Mouse (Mus musculus) limb, embryonic 14.5 days (tissue): ENCODE data around the gene Foxn3. TPM values are rescaled to one million over a fixed set of nuclear protein-coding genes. Genes with fewer than 3 reads are reported as not detected.

Experiments
- ATAC-seq: fragments of 200-750 bp; cut with Nextera tagmentation; 2 replicates; pipeline ENCODE4 v1.8.0; 2017; ENCODE audit warnings: low read depth, moderate number of reproducible peaks, moderate TSS enrichment; ENCODE audit not compliant: low FRiP score
- DNase-seq: peaks from one replicate; pipeline ENCODE4 v3.0.0-alpha.2; 2015; ENCODE audit warnings: low spot score
- H3K27ac ChIP-seq: fragments of 300-500 bp; sonication (generic); replicated peaks from 2 replicates; pipeline ENCODE4 v1.5.1; 2014; ENCODE audit warnings: low read depth, mild to moderate bottlenecking, low read length, moderate library complexity, mixed read lengths
- H3K27me3 ChIP-seq: fragments of 300-500 bp; sonication (generic); 2 replicates; pipeline ENCODE4 v1.6.1; 2014; ENCODE audit warnings: low read length, mixed read lengths; ENCODE audit not compliant: control insufficient read depth, insufficient read depth
- H3K36me3 ChIP-seq: fragments of 300-500 bp; sonication (generic); 2 replicates; pipeline ENCODE4 v1.6.1; 2014; ENCODE audit warnings: mild to moderate bottlenecking, low read length, moderate library complexity, mixed read lengths; ENCODE audit not compliant: control insufficient read depth, insufficient read depth
- H3K4me1 ChIP-seq: fragments of 300-500 bp; sonication (generic); 2 replicates; pipeline ENCODE4 v1.6.1; 2014; ENCODE audit warnings: antibody characterized with exemption, low read length, mixed read lengths; ENCODE audit not compliant: control insufficient read depth, insufficient read depth
- H3K4me2 ChIP-seq: fragments of 300-500 bp; sonication (generic); replicated peaks from 2 replicates; pipeline ENCODE4 v1.6.1; 2014; ENCODE audit warnings: low read depth, mild to moderate bottlenecking, low read length, moderate library complexity; ENCODE audit not compliant: severe bottlenecking
- H3K4me3 ChIP-seq: fragments of 300-500 bp; sonication (generic); replicated peaks from 2 replicates; pipeline ENCODE4 v1.5.1; 2014; ENCODE audit warnings: low read length
- H3K9ac ChIP-seq: fragments of 300-500 bp; sonication (generic); 2 replicates; pipeline ENCODE4 v1.6.1; 2014; ENCODE audit warnings: mild to moderate bottlenecking, low read depth, low read length, moderate library complexity; ENCODE audit not compliant: severe bottlenecking
- H3K9me3 ChIP-seq: fragments of 300-500 bp; sonication (generic); 2 replicates; pipeline ENCODE4 v1.6.1; 2016; ENCODE audit warnings: low read length; ENCODE audit not compliant: control insufficient read depth
- POLR2A ChIP-seq: fragments of 200-500 bp; IDR thresholded peaks from 2 replicates; pipeline ENCODE4 v1.8.0; 2012; ENCODE audit warnings: inconsistent platforms, mild to moderate bottlenecking, moderate library complexity, borderline replicate concordance; ENCODE audit not compliant: insufficient read depth, insufficient read length; ENCODE audit errors: extremely low read depth
- WGBS: fragments of 180-500 bp; shearing (Covaris S2); extraction: QIAGEN DNeasy Blood & Tissue Kit; methylation state at CpG from one replicate; pipeline ENCODE4 v1.1.7; 2014; 5-methylcytosine and 5-hydroxymethylcytosine counted together
- polyA plus RNA-seq, 2 experiments: library from polyadenylated mRNA; depleted of rRNA in 1 of 2; stranded (reverse) in 1 of 2; unstranded in 1 of 2; fragments of >200 nt; fragmentation: Nextera tagmentation in 1 of 2; extraction: Ambion mirVana in 1 of 2; gene quantifications; 2 replicates each; pipeline versions ENCODE4 v1.2.1 to v1.2.3; 2012 to 2014

Gene Foxn3
- polyA plus RNA-seq, 2 experiments = 27.6 to 118 TPM

DNA sequence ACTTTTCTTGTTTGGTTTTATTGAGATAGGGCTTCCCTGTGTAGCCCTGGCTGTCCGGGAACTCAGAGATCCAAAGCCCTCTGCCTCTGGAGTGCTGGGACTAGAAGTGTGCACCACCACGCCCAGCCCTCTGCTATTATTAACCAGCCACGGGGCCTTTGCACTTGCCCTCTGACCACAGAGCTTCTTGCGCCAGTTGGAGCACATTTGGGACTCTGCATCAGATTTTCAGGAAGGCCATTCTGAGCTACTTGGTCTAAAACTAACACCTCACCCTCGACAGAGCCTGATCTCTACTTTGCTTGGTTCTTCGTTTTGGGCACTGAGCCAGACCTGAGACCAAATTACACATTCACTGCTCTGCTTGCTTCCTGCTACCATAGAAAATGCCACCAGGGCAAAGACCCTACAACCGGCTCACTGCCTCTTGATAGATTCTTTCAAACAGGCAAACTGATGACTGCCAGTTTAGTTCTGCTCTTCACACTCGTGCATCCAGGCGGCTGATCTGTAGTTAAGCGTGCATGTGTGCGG is 301.2 kb downstream of the Foxn3 start:
- Histone ChIP-seq H3K4me3 (no peak overlapping the region), H3K36me3 (no peaks in the 10 kb centered on the region; the same call in 1 of the 2 replicates), H3K4me1 (peaks cover 17% of the 10 kb centered on the region), H3K4me2 (no peak overlapping the region), H3K9me3 (no peaks in the 10 kb centered on the region), H3K27ac (no peak overlapping the region), H3K9ac (no peak overlapping the region), H3K27me3 (no peaks in the 10 kb centered on the region)
- no peak for DNase-seq
- TF ChIP-seq POLR2A = no peak
- ATAC-seq = no peak
- WGBS = 86% methylated on average over 11 of the region's 11 CpGs

DNA sequence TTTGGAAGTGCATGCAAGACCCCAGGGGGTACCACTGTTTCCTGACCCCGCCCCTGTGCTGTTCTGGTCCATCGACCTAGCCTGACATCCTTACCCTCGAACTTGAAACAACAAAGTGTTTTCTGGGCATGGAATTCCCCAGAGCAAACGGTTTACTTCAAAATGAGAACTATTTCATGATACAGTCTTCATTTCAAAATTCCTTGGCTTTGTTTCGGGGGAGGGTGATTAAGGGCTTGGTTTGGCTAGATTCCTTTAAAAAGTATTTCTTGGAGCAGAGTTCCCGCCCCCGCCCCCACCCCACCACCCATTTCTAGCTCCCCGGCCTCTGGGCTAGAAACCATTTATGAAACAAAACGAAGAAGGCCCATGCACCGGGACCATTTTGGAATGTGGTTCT is 303.2 kb downstream of the Foxn3 start:
- TF ChIP-seq POLR2A = no peak
- WGBS = 60% methylated on average over 10 of the region's 10 CpGs
- Histone ChIP-seq H3K4me2 (no peak overlapping the region), H3K27ac (no peak overlapping the region), H3K27me3 (no peaks in the 10 kb centered on the region), H3K9ac (no peak overlapping the region), H3K9me3 (no peaks in the 10 kb centered on the region), H3K4me1 (peaks cover 17% of the 10 kb centered on the region), H3K4me3 (no peak overlapping the region), H3K36me3 (no peaks in the 10 kb centered on the region)
- peak; percentile 40 for DNase-seq
- no peak for ATAC-seq

DNA sequence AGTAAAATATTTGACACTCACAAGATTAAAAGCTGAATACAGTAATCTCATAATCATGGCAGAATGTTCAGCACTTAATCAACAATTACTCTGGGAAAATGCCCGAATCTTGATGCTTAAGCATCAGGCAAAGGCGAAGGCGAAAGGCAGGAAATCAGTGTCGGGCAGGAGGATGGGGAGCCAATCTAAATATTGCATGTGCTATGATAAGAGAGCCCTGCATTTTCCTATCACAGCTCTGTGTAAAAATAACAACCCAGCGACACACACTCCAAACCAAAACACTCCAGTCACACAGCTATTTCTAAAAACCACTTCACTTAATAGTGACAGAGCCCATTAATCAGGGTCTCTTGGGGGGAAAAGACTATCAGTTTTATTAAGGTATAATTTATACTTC is 305.8 kb downstream of the Foxn3 start:
- ATAC-seq = no peak
- no peak overlapping the region for H3K4me3 ChIP-seq
- no peak for TF ChIP-seq POLR2A
- no peak overlapping the region for H3K4me2 ChIP-seq
- no peaks in the 10 kb centered on the region for H3K27me3 ChIP-seq
- DNase-seq = no peak
- H3K9me3 ChIP-seq = no peaks in the 10 kb centered on the region
- H3K27ac ChIP-seq = no peak overlapping the region
- H3K4me1 ChIP-seq = peaks cover 17% of the 10 kb centered on the region
- H3K36me3 ChIP-seq = no peaks in the 10 kb centered on the region
- WGBS = 75% methylated on average over 5 of the region's 5 CpGs
- no peak overlapping the region for H3K9ac ChIP-seq

DNA sequence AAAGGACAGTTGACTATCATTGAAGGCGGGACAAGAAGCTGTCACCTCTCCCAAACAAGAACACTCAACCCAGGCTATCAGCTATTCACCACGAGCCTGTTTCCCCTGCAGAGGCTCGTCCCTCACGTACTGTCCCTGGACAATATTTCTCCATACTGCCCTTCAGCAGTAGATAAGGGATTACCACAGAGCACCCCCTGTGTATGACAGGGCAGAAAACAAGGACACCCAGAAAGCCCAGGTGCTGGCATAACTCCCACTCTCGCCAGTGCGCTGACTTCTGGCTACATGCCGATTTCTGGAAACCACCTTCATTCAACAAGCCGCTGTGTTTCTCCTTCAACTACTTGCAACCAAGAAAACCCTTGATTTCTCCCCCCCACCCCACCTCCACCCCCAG is 306.4 kb downstream of the Foxn3 start:
- Histone ChIP-seq H3K27me3 (no peaks in the 10 kb centered on the region), H3K36me3 (no peaks in the 10 kb centered on the region), H3K4me1 (peaks cover 17% of the 10 kb centered on the region), H3K4me3 (no peak overlapping the region), H3K4me2 (no peak overlapping the region), H3K9me3 (peaks cover 5% of the 10 kb centered on the region; the same call in 1 of the 2 replicates), H3K27ac (no peak overlapping the region), H3K9ac (no peak overlapping the region)
- TF ChIP-seq POLR2A = no peak
- WGBS = 86% methylated on average over 8 of the region's 8 CpGs
- ATAC-seq = no peak
- DNase-seq = no peak

DNA sequence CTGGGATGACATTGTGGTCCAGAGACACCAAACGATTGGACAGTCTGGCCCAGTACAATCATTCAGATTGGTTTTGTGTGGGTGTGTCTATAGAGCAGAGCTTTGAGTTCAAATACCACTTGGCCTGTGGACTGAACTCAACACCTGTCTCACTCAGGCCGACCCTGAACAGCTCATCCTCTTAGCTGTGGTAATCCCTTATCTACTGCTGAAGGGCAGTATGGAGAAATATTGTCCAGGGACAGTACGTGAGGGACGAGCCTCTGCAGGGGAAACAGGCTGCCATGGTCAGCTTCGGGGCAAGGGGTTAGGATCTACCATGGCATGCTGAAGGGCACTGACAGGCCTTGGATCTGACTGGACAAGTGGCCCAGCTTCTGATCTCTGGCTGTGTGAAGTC is 306.9 kb downstream of the Foxn3 start:
- H3K9me3 ChIP-seq = peaks cover 6% of the 10 kb centered on the region; the same call in 1 of the 2 replicates
- no peak overlapping the region for H3K27ac ChIP-seq
- peaks cover 17% of the 10 kb centered on the region for H3K4me1 ChIP-seq
- ATAC-seq (no peak), DNase-seq (no peak)
- H3K9ac ChIP-seq = no peak overlapping the region
- H3K27me3 ChIP-seq = no peaks in the 10 kb centered on the region
- no peaks in the 10 kb centered on the region for H3K36me3 ChIP-seq
- no peak overlapping the region for H3K4me3 ChIP-seq
- no peak overlapping the region for H3K4me2 ChIP-seq
- 87% methylated on average over 5 of the region's 5 CpGs for WGBS
- TF ChIP-seq POLR2A = no peak
